Mouse (Mus musculus) thymus, postnatal 4 days (tissue): ENCODE measurements around the gene Ankrd39.

Source experiments
- DNase-seq: peaks from one replicate; pipeline ENCODE4 v3.0.0; 2021

Ankrd39 gene

GRCm38 (mm10) chr1:36546888-36547471 is at the start of gene Ankrd39:
Gene Ankrd39 (minus strand): TSS chr1:36547445.
- DNase-seq: peak; percentile 97

- no peak for DNase-seq
Observed at GRCm38 (mm10) chr1:36596114-36596513, 48.9 kb upstream of the Ankrd39 start.

DNA sequence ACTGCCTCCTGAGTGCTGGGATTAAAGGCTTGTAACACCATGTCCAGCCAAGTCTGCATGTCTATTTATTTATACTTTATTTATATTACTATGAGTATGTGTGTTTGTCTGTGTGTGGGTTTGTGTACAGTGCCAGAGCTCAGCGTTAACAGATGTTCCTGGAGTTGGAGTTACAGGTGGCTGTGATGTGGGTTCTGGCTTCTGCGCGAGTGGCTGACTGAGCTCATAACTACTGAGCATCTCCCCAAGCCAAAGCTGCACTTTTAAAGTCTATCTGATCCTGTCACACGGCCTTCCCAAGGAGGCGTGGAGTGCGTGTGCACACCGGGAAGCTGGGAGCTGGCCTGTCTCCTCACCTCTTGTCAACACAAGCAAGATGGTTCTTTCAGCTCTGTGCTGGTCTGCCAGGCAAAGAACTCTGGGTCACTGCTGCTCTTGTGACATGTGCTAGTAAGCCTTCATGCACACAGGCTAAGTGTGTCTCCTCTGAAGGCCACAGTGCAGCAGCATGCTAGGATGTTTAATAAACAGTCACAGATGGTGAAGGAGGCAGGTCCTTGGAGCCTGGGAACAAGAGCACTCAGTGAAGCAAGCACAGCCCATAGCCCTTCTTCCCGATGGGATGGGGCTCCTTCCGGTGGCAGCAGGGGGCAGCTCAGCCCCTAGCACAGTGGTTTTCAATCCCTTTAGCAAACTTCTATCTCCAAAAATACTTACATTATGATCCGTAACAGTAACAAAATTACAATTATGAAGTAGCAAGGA is 48.1 kb upstream of the Ankrd39 start:
- peak; percentile 56 for DNase-seq

GRCm38 (mm10) chr1:36593099-36593498 is 45.9 kb upstream of the Ankrd39 start:
- no peak for DNase-seq

DNA sequence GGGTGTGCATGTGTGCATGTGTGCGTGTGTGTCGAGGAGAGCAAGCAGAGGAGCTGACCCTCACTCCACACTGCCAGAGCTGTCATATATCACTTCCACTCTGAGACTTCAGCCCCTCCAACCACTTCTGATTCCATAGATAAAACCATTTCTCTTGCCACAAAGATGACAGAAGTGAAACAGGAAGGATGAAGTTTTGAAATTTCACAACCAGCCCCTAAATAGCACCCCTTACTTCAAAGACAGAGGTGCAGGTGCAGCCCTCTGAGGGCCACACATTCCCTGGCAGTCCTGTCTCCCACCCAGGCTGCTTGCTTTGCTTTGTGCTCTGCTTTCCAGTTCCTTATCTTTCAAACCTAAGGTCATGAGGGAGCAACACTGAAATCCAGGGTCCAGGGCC is 44.2 kb upstream of the Ankrd39 start:
- DNase-seq: peak; percentile 48

GRCm38 (mm10) chr1:36590664-36591063 is 43.4 kb upstream of the Ankrd39 start:
- DNase-seq: no peak

- no peak for DNase-seq
Observed at GRCm38 (mm10) chr1:36589486-36589885, 42.2 kb upstream of the Ankrd39 start.

DNA sequence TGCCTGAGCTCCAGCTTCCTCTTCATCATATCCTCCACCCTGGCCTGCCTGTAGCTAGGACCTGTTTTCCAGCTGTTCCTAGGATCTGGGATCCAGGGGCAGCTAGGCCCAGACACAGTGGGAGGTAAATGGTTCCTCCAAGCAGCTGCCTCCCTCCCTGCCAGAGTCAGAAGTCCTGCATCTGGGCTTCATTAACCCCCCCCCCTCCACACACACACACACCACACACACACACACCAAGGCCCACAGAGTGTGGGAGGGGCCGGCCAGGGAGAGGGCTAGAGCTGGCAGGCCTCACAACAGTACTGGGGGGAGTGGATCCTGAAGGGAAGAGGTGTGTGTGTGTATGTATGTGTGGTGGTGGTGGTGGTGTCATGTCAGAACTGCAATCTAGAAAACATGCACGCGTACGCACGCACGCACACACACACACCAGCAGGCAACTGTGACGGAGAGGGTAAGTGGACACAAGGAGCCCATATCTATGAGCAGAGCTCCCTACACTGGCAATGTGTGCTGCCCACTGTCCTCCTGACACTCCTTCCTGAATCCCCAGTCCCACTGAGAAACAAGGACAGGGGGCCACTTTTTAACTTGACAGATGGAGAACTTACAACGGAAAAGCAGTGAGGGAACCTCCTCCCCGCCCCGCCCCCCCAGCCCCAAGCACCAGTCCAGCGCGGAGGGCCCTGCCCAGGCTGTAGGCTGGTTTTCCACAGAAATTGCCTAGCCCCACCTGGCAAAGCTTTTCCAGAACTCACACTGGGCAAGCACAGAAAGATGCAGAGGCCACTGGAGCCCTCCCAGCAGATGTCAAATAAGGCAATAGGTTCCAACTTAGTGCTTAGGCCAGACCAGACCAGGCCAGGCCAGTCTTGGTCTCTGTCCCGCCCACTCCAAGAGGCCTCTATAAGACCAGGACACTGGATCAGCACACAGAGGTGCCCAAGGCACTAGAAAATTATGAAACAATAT is 41.5 kb upstream of the Ankrd39 start:
- DNase-seq: no peak

DNA sequence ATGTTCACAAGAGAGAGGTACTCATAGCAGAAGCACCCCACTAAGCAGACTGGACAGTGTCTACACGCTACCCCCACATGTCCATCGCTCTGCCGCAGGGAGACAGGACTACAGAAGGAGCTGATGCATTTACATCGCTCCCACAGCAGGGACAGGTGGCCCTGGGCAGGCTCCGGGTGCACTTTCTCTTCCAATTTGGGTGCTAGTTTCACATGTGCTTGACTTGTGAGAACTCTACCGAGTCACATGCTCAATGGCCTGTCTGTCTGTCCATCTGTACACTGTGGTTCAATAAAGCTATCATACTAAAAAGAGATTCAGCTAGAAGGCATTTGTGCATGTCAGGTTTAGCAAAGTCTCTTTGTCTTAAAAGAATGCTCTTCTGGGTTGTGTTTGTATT is 40.6 kb upstream of the Ankrd39 start:
- DNase-seq: no peak

DNA sequence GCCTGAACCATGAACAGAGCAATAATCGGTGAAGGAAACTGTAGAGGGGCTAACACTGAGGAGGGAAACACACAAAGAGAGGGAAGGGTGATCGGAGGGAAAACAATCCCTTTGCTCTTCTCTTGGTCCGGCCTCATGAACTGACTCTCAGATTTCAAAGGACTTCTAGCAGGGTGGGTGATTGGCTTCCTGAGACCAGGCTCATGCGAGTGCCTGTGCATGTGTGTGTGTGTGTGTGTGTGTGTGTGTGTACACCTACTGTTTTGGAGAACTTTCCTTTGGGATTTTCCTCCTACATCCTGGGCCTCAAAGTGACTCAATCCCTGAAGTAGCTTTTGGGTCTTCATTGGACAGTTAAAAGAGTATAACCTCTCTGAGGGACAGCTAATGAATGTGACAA is 39.0 kb upstream of the Ankrd39 start:
- DNase-seq: no peak

DNA sequence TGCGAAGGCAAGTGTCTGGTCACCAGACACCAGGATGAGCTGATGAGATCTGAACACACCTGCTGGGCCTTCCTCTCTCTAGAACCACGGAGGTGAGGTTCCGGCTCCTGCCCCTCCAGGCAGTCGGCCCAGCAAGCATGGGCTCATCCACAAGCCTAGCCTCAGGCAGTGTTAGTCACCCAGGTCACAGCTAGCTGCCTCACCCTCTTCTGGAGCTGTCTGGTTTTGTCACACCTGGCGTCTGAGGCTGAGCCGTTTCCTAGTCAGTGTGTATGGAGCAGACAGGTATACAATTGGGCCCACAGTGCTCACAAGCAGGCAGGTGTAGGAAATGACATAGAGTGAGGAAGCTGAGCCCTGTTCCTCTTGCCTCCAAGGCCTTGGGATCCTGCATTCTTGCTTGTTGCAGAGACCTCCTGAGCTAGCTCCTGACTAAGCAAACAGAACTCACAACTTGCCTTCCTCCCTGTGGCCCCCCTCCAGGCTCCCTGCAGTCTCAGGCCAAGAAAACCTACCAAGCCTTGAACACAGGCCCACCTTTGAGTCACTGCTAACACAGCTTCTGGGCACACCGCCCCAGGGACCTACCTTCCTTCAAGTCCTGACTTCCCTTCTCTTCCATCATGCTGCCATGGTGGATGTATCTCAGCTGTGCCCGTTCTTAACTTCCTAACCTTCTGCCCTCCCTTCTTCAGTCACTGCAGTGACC is 36.3 kb upstream of the Ankrd39 start:
- no peak for DNase-seq

DNA sequence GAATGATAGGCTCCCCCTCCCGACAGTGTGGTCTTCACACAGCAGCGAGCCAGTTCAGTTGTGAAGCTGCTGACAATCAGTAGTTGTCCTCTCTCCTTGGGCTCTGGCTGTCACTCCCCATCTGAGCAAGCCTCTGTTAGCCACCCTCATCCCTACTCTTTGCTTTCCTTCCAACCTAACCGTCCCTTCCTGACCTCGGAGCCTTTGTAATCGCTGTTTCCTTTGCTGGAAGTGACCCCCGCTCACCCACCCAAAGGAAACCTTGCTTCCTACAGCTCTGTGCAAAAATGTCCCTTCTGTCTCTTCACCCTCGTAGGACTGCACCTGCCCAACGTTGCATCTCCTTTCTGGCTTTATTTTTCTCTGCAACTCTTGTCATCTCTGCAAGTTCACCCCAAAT is 35.0 kb upstream of the Ankrd39 start:
- DNase-seq: no peak

DNA sequence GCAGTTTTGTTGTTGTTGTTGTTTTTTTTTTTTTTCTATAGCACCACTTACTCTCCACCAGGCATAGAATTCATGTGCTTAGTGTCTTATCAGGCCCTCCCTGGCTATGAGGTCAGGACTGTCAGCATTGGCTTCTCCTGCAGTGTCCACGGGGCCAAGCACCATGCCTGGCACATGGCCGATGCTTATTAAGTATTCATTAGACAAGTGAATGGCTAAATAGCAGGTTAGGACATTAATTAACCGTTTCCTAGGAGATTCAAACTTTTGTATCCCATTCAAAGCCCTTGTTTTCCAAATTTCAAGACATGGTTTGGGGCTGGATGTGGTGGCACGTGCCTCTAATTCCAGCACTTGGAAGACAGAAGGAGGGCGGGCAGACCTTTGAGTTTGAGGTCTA is 34.0 kb upstream of the Ankrd39 start:
- DNase-seq: no peak

DNA sequence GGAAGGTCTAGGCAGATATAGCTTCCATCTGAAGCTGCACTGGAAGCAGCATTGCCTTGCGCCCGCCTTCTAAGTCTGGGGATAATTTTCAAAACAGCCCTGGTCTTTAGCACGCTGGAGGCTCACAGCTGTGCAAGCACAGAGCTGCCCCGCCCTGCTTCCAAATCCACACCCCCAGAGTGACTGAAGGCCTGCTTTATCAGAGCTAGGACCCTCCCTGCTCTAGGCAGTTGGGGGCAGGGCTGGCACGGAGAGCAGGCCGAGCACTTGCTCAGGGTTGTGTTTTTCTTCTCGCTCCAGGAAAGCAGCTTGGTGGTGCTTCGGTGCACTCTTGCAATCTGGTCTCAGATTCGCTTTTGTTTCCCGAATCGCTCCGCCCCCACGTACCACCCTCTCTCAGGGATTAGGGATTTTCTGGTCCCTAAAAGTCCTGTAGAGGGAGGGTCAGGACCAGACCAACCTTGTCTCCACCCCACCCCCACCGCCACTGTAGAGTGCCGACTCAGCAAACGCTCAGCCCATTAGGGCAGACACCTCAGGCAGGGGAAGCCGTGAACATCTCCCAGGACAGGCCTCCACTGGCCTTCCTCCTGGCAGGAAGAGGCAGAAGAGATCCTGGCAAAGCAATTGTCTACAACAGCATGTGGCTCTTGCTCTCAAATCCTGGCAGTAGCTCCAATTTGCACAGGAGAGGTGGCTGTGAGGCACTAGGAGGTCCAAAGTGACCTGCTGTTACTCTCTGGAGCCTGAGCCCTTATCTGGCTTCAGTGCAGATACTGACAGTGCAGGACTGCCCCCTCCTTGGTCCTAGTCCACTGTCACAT is 33.4 kb upstream of the Ankrd39 start:
- DNase-seq: no peak

DNA sequence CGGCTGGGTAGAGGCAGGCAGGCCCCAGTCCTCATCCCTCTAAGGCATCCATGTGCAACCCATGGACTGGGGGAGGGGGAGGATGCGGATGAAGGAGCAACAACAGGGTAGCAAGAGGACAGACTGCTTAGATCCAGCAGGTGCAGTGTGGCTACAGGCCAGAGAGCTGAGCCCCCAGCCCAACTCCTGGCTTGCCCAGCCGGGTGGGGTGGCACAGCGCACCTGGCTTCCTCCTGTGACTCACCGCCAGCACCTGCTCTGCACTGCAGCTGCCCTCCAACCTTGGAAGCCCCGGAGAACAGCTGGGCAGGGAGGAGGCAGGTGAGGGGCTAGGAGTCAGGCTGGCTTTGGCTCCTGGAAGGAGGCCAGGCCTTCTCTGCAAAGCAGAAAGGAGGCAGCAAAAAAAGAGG is 32.7 kb upstream of the Ankrd39 start:
- DNase-seq: peak; percentile 78

DNA sequence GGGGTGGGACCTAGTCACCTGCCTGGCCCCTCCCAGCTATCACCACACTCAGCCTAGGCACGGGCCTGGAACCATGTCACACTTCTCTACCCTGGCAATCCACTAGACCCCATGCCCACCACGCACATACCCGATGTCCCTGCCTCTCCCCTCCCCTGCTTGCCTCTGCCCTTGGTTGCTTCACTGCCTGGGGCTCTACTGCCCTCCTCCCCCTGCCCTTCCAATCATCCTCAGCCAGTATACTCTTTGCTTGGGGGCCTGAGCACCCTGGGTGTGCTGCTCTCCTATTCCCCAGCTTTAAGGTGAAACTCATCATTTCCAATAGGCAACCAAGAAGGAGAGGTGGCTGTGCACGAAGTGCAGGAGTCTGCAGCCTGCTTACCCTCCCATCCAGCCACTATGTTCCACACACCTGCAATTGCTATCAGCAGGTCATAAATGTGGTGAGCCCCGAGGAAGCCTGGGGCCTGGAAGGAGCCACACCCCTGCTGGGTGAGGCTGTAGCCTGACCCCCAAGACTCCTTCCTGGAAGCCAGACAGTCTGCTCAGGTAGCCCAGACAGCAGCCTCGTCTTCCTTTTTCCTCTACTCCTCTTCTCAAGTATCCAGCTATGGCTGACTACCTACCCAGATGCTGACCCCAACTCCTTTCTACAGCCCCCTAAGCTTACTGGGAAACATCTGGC is 29.9 kb upstream of the Ankrd39 start:
- DNase-seq: no peak

- DNase-seq: no peak
Observed at GRCm38 (mm10) chr1:36575347-36575746, 28.1 kb upstream of the Ankrd39 start.

DNA sequence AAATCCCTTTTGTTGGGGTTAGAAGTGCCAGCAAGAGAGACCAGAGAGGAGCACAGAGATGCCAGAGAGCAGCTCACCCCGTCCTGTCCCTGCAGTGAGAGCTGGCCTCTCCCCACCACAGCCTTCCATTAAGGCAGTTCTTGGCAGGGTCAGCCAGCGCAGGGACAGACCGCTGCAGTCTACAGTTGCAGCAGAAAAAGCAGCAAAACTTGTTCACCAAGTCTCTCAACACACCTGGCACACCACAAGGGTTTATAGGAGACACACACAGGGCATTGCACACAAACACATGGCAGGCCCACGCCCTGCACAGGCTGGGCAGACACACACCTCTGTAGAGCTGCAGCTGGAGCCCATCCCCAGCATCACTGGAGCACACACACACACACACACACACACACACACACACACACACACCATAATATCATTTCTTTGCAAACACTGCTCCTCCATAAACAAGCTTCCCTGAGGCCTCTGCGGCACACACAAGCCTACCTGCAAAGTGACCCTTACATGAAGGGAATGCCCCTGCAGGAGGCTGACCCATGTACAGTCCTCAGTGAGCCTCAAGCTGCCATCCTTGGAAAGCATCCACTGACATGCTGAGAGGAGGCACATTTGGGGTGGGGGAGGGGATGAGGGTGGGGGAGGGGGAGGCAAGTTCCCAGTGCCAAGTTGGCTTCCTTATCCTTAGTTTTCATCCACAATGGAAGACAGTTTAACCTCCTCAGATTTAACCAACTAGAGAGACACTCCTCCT is 27.1 kb upstream of the Ankrd39 start:
- no peak for DNase-seq

GRCm38 (mm10) chr1:36573524-36573923 is 26.3 kb upstream of the Ankrd39 start:
- DNase-seq: no peak

DNA sequence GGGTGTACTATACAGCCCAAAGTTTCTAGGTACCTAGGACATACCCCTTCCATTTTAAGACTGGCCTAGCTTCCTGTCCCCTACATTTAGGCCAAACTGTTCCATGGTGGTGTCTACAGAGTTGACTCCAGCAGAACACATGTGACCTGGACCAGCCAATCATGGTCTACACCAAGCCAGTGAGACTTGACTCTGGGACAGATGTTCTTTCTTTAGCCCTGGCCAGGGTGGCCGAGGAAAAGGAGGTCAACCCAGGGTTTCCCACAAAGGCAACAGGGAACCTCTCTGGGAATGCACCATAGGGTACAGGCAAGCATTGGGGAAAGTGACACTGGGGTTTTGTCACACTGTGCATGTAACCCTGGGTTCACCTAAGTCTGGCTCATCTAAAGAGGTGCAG is 25.5 kb upstream of the Ankrd39 start:
- no peak for DNase-seq
